Mouse (Mus musculus) left cerebral cortex, postnatal 4 days (tissue): ENCODE results near the gene Ogdh. TPM values are rescaled to one million over a fixed set of nuclear protein-coding genes. Genes with fewer than 3 reads are reported as not detected.

Source experiments
- DNase-seq: peaks from one replicate; pipeline ENCODE4 v3.0.0-alpha.2; 2022
- intact Hi-C: fragments of 180-260 bp; cut with DNase I; formaldehyde crosslinking; loops from one replicate; pipeline ENCODE4 v1.15.1; 2025
- microRNA-seq: library from miRNA; unstranded; fragments of <30 nt; microRNA quantifications from one replicate; pipeline ENCODE4 v1.2.0, GENCODE M21; 2022
- total RNA-seq, 2 experiments: library from RNA; stranded (reverse); gene quantifications; 2 replicates each; pipeline ENCODE4 v1.2.3; 2021

The Ogdh gene
- total RNA-seq, 2 experiments from 2014 or later: 146 to 159 TPM

DNA sequence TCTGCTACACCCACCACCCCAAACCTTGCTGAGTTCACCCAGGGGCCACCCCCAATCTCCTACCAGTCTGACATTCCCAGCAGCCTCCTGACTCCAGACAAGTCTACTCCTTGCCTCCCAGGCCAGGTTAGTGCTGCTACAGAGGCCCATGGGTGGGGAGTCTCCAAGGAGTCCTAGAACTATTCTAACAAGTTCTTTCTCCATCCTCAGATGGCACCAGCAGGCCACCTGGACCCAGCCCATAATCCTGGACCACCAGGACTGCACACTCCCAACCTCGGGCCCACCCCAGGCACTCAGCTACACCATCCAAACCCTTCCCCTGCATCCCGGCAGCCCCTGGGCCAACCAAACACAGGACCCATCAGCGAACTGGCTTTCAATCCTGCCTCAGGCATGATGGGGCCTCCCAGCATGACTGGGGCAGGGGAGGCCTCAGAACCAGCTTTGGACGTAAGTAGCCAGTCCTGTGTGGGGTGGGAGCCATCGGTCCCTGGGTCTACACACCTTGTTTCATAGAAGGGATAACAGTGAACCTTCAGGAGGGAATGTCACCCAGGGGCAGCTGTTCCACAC, 112.5 kb downstream of the Ogdh start:
- intact Hi-C loops: no loop called here
- no peak for DNase-seq

DNA sequence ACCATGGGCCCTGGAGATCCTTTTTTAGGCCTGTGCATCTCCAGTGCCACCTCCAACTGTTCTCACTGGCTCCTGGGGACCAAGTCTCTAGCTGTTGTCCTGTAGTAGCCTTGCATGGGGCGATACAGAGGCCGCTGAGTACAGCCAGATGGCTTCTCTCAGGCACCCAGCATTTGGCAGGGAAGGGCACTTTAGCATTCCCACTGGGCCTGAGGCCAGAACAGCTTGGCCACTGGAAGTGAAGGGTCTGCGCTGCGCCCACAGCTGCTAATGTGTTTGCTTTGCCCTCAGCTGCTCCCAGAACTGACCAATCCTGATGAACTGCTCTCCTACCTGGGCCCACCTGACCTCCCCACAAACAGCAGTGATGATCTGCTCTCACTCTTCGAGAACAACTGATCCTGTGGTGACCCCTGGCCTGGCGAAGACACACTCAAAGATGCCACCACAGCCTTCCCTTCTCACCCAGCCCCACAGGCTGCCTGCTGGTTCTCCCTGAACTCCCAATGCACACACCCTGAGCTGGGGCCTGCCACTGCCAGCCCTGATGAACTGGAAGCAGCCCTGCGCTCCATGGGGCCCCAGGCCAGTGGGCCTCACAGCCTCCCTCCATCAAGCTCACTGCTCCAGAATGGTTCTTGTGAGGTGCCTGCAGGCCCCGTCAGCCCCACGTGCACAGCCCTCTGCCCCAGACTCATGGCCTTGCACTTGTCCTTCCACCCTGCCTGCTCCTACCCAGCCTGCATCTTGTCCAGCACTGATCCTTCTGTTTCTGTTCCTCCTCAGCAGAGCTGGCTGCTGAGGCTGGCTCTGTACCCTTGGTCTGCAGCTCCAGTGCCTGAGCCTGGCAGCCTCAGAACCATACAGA, 113.5 kb downstream of the Ogdh start:
- intact Hi-C loops: no loop called here
- DNase-seq: peak; percentile 81

DNA sequence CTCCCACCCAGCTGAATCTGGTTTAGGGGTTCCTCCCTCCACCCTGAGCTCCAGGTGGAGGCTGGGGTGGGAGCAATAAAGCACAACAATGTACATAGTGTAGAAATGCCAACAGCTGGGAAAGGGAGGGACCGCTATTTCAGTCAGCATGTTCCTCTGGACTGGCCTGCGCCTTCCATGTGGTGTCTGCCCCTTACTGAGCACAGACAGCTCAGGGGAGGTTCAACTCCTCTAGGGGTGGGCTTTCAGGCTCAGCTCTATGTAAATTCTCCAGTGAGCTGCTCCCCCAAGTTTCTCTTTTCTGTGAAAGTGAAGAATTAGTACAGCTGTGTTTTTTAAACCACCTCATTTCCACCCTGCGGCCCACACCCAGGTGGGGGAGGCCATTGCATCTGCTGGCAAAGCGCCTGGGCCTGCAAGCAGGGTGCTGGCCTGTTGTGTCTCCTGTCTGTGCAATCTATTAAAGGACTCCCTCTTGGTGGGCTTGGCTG, 114.2 kb downstream of the Ogdh start:
- no peak for DNase-seq
- intact Hi-C loops: no loop called here

Small RNA genes lying within 50 kb of the gene (microRNA-seq; reads per million reads assigned to microRNA genes)
- gene Mir7651: 2.7 reads per million

Other genes starting within 250 kb of the Ogdh start
- gene Camk2b, start 225.3 kb upstream of the Ogdh start, total RNA-seq: 100 to 1,000 TPM; 593 to 607 TPM
- under 1 TPM in 1 of 2 experiments, not detected in 1; 0.24 TPM for gene A730071L15Rik, start 91.6 kb upstream of the Ogdh start, total RNA-seq
- 100 to 1,000 TPM; 109 to 117 TPM for gene Nudcd3, start 91.2 kb upstream of the Ogdh start, total RNA-seq
- under 1 TPM; 0.08 TPM for gene Npc1l1, start 61.5 kb upstream of the Ogdh start, total RNA-seq
- 10 to 100 TPM; 47.9 to 50.8 TPM for gene Ddx56, start 23.9 kb upstream of the Ogdh start, total RNA-seq
- 10 to 100 TPM; 57.5 to 62.8 TPM for gene Tmed4, start 16.8 kb upstream of the Ogdh start, total RNA-seq
- 100 to 1,000 TPM; 233 to 249 TPM for gene Zmiz2, start 97.4 kb downstream of the Ogdh start, total RNA-seq
- 1,000 to 10,000 TPM; 2,159 to 2,195 TPM for gene Ppia, start 123.8 kb downstream of the Ogdh start, total RNA-seq
- gene H2afv, start 152.8 kb downstream of the Ogdh start, total RNA-seq: 10 to 100 TPM; 35.4 to 44.5 TPM
- gene Purb, start 184.3 kb downstream of the Ogdh start, total RNA-seq: 10 to 100 TPM; 88.1 to 89.5 TPM
- gene Myo1g, start 229.3 kb downstream of the Ogdh start, total RNA-seq: under 1 TPM; 0.46 to 0.74 TPM